Mouse (Mus musculus) liver, adult (tissue): Measurements from ENCODE around the gene Zap70.

ENCODE experiments used
- GATA4 ChIP-seq: IDR thresholded peaks from 2 replicates; pipeline ENCODE4 v1.6.1; 2014; ENCODE audit warnings: mild to moderate bottlenecking, low read length; ENCODE audit not compliant: insufficient replicate concordance

Gene Zap70

GRCm38 (mm10) chr1:36761568-36761967 lies at the start of gene Zap70:
Zap70 (plus strand) TSS chr1:36761798.
- TF ChIP-seq GATA4, result no peak

DNA sequence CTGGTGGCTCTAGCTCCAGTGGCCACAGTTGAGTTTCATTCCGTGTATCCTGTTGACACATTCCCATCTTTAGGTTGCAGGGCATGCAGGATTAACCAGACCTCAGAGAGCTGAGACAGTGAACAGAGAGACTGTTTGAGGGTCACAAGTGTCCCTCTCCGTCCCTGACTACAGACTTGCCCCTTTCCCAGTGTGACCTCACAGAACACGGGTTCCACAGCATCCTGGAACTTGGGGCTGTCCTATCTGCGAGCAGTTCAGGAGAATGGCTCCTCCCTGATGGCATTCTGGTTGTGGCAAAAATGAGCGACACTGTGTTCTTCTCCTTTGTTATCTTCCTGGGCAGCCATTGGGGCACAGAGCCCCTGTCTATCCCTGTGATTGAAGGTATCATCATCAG lies 47.3 kb upstream of the Zap70 start, which contains the start of gene Actr1b:
Gene Actr1b (minus strand): TSS at position 112 of the 400 bp plus-strand sequence.
- TF ChIP-seq GATA4, result no peak

DNA sequence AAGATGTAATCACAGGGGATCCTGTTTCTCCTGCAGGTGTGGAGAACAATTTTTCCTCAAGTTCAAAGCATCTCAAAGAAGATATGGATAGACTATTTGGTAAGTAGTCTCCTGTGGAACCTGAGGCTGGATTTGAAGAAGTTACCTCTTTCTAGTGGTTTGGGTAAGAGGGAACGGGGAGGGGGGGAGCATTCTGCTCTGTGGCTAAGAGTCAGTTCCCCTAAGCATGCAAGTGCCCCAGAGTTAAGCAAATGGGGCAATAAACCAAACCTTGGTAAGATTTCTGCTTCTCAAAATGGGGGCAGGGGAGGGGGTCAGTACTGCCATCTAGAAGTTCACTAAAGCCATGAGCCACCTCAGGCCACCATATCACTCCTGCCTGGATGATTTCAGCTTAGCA lies 42.8 kb upstream of the Zap70 start:
- TF ChIP-seq GATA4, result no peak

DNA sequence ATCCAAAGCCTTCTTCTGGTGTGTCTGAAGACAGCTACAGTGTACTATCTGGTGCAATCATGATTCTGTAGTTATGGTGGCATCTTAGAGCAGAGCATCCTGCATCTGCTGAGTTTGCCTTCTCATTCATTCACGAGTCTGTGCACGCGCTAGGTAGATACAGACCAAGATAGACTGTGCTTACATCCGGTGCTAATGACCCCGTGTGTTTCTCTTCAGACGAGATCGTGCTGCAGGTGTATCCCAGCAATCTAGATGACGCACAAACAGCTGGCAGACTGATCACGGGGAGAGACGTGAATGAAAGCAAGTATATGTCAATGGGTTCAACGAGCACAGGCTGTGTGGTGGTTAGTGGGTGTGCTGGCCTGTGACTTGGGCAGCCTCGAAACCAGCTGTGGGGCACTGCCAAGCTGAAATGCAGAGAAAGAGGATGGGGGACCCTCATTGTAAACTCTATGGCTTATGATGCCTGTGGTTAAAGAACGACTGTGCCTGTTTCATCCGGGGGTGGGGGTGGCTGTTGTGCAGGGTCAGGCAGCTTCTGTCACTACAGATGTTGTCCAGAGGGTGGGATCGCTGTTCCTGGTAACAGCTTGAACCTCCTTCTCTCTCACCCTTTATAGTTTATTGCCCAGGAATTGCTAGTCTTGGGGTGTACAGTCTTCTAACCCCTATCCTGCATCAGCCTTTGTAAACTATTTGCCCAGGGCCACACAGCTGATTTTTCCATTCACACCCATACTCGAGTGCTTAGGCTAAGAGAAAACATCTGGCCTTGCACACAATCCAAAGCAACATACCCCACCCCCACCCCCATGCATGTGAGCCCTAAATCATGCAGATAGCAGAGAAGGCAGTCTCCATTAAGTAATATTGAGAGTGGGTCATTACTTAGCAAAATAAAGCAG lies 38.2 kb upstream of the Zap70 start:
- TF ChIP-seq GATA4, result no peak

GRCm38 (mm10) chr1:36724057-36724431 lies 37.6 kb upstream of the Zap70 start:
- TF ChIP-seq GATA4, result no peak

DNA sequence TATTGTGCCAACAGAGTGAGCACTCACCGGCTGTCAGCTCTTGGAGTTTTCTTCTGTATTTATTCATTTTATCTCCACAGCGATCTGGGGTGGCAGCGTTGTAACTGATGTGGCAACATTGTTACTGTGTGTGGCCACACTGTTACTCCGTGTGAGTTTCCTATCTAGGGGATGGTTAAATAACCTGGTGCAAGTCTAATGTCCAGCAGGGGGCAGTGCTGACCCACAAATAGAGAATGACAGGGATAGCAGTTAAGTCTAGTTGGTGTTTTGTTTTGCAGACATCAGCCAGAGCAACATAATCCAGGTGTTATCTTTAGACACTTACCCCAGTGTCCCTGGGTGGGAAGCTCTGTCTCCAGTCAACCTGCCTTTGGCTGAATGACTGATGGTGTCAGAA lies 24.3 kb upstream of the Zap70 start:
- TF ChIP-seq GATA4, result no peak

DNA sequence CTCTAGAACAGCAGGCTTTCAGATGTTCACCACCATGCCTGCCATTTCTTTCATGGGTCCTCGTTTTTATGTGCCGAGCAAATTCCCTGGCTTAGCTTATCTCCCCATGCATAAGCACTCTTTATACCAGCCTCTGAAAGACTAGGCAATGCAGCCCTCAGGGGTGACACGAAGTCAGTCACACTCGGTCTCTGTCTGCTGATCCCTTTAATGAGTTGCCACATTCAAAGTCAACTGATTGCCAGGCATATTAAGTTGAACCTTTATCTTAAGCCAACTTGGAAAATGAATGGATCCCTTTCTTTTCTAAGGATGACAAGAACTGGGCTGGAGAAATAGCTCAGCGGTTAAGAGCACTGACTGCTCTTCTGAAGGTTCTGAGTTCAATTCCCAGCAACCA lies 22.4 kb upstream of the Zap70 start:
- TF ChIP-seq GATA4, result no peak

- TF ChIP-seq GATA4, result no peak
Measured at GRCm38 (mm10) chr1:36743046-36743445, 18.6 kb upstream of the Zap70 start.

DNA sequence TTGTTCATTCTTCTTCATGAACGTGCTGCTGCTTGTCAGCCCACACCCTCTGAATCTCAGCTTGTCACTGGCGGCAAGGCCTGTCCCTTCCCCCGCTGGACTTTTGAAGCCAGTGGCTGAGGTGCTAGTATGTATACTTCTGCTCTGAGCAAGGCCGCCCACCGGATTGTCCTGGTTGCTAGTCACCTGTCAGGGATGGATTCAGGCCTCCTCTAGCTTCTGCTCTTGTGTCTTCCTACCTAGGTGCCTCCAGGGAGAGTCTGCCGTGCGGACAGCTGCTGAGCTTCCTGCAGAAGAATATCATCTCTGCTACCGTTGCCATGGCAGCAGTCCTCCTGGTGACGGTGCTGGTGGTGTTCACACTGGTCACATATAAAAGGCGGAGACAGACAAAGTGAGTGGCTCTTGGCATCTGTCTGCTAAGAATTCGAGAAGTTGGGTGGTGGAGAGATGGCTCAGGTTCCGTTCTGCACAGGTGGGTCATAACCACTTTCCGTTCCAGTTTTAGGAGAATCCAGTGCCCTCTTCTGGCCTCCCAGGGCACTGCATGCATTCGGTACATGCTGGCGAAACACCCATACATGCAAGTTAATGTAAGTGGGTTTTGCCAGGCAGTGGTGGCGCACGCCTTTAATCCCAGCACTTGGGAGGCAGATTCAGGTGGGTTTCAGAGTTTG lies 17.2 kb upstream of the Zap70 start:
- no peak for TF ChIP-seq GATA4

- TF ChIP-seq GATA4, result no peak
Measured at GRCm38 (mm10) chr1:36745661-36746060, 15.9 kb upstream of the Zap70 start.

GRCm38 (mm10) chr1:36746452-36746851 lies 15.1 kb upstream of the Zap70 start:
- TF ChIP-seq GATA4, result no peak

GRCm38 (mm10) chr1:36753932-36754675 lies 7.5 kb upstream of the Zap70 start:
- TF ChIP-seq GATA4, result peak; percentile 52; the same call in 1 of the 2 replicates

- TF ChIP-seq GATA4, result no peak
Measured at GRCm38 (mm10) chr1:36758553-36758952, 3.0 kb upstream of the Zap70 start.

GRCm38 (mm10) chr1:36759076-36759475 lies 2.5 kb upstream of the Zap70 start:
- TF ChIP-seq GATA4, result no peak

GRCm38 (mm10) chr1:36760401-36760800 lies 1.2 kb upstream of the Zap70 start:
- no peak for TF ChIP-seq GATA4
